Mouse (Mus musculus): ENCODE results near the gene Irx5. TPM values are rescaled to one million over a fixed set of nuclear protein-coding genes. Genes with fewer than 3 reads are reported as not detected.

Gene Irx5
- polyA plus RNA-seq (2012; rRNA removed): 4.5 and 4.7 TPM in 2 replicates

DNA sequence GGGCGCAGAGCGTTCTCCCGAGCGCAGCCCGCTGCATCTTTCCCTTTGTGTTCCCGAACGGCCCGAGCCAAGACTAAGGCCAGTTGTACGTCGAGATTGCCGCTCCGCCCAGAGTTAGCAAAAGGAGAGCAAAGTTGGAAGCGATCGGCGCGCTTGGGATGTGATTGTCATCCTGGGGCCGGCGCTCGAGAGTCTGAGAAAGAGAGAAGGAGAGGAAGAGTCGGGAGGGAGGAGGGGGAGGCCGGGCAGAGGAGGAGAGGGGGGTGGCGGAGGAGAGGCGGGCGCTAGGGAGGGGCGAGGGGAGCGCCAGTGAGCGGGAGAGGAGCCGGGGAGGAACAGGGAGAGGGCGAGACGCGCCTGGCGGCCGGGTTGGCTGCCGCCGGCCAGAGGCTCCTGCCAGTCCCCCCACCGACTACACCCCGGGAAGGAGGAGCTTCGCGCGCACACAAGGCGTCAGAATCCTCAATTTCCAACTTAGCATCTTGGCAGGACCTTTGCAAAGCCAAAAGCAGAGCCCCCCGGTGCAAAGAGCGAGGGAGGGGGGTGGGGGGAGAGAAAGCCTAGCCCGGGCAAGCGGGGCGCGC, at the start of gene Irx5:
Gene Irx5 (plus strand): TSS at position 228 of the 584 bp plus-strand sequence.
- Histone ChIP-seq H3K27me3 (ENCODE audit: control insufficient read depth, insufficient read depth, low read length) (peaks cover 11% of the 10 kb centered on the region; the same call in 1 of the 2 replicates), H3K4me3 (replicated peaks; ENCODE audit: insufficient read depth, low read depth, low read length) (peak within 1 kb of the TSS; percentile 77), H3K27ac (ENCODE audit: insufficient read depth, low read length) (peak within 1 kb of the TSS; percentile 23; the same call in 1 of the 2 replicates), H3K4me1 (ENCODE audit: control insufficient read depth, insufficient read depth, low read length) (peaks cover 6% of the 10 kb centered on the region; the same call in 1 of the 2 replicates)
- WGBS: under 1% methylated on average over 45 of the region's 47 CpGs
- TF ChIP-seq POLR2A (IDR thresholded peaks at IDR 0.05; ENCODE audit: borderline replicate concordance, insufficient read depth, low read length): no peak
- TF ChIP-seq CTCF (IDR thresholded peaks at IDR 0.05; ENCODE audit: borderline replicate concordance, insufficient read depth, low read depth, low read length): no peak
- DNase-seq: peak; percentile 51 to 60

DNA sequence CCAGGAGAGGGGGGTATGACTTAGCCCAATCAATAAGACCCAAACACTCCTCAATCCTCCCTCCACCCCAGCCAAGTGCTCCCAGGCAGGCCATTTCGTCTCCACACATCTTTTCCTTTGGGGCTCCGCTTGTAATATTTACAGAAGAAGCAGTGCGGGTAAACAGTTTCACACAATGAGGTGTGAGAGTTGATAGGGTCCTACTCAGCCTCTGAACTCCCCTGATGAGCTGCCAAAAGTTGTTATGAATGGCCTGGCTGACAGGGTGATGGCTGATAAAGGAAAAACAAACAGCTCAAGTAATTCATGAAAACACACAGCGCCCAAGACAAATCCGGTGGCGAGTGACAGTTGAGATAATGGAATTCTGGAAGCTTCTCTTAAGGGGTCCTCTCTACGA, 45.2 kb upstream of the Irx5 start:
- no peaks in the 10 kb centered on the region for H3K4me1 ChIP-seq (ENCODE audit: control insufficient read depth, insufficient read depth, low read length)
- no peak overlapping the region for H3K27ac ChIP-seq (ENCODE audit: insufficient read depth, low read length)
- 45% methylated on average over 7 of the region's 7 CpGs for WGBS
- TF ChIP-seq POLR2A (IDR thresholded peaks at IDR 0.05; ENCODE audit: borderline replicate concordance, insufficient read depth, low read length) (no peak), CTCF (IDR thresholded peaks at IDR 0.05; ENCODE audit: borderline replicate concordance, insufficient read depth, low read depth, low read length) (no peak)
- DNase-seq: no peak
- H3K27me3 ChIP-seq (ENCODE audit: control insufficient read depth, insufficient read depth, low read length): no peaks in the 10 kb centered on the region
- no peak overlapping the region for H3K4me3 ChIP-seq (replicated peaks; ENCODE audit: insufficient read depth, low read depth, low read length)

DNA sequence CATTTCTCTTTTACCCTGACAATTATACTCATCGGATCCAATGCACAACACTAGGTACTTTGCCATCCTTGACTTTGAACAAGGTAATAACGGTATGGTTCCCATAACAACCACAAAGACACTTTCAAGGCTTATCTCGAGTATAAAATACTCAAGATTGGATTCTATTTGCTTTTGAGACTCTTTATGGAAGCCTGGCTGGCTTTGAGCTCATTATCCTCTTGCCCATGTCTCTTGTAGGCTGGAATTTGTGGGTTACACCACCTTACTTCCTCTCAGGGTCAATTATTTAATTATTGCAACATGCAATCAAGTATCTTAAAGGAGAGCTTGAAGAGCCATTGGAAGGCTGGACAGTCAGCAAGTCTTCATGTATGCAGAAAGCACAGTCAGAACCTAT, 43.7 kb upstream of the Irx5 start:
- TF ChIP-seq CTCF (IDR thresholded peaks at IDR 0.05; ENCODE audit: borderline replicate concordance, insufficient read depth, low read depth, low read length) (no peak), POLR2A (IDR thresholded peaks at IDR 0.05; ENCODE audit: borderline replicate concordance, insufficient read depth, low read length) (no peak)
- no peak overlapping the region for H3K27ac ChIP-seq (ENCODE audit: insufficient read depth, low read length)
- DNase-seq: no peak
- H3K27me3 ChIP-seq (ENCODE audit: control insufficient read depth, insufficient read depth, low read length): no peaks in the 10 kb centered on the region
- 87% methylated on average over 3 of the region's 3 CpGs for WGBS
- no peaks in the 10 kb centered on the region for H3K4me1 ChIP-seq (ENCODE audit: control insufficient read depth, insufficient read depth, low read length)
- H3K4me3 ChIP-seq (replicated peaks; ENCODE audit: insufficient read depth, low read depth, low read length): no peak overlapping the region

DNA sequence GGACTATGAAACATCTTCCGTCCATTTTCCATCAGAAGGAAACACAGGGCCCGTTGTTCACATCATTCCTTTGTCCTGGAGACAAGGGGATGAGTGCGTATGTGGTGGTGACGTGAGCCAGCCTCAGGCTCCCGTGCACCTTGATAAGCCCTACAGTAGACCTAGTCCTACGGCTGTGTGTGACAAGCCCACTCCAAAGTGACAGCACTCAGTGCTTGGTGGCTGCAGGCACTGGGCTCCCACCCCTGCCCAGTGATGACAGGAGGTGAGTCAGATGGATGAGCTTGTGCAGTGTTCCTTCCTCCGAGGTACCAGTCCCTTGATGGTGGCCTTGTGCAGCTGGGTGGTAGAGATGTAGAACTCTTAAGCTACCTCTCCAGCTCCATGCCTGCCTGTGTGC, 33.7 kb upstream of the Irx5 start:
- no peak for DNase-seq
- Histone ChIP-seq H3K27ac (ENCODE audit: insufficient read depth, low read length) (no peak overlapping the region), H3K27me3 (ENCODE audit: control insufficient read depth, insufficient read depth, low read length) (no peaks in the 10 kb centered on the region), H3K4me1 (ENCODE audit: control insufficient read depth, insufficient read depth, low read length) (no peaks in the 10 kb centered on the region), H3K4me3 (replicated peaks; ENCODE audit: insufficient read depth, low read depth, low read length) (no peak overlapping the region)
- WGBS: 92% methylated on average over 7 of the region's 7 CpGs
- no peak for TF ChIP-seq CTCF (IDR thresholded peaks at IDR 0.05; ENCODE audit: borderline replicate concordance, insufficient read depth, low read depth, low read length)
- no peak for TF ChIP-seq POLR2A (IDR thresholded peaks at IDR 0.05; ENCODE audit: borderline replicate concordance, insufficient read depth, low read length)

DNA sequence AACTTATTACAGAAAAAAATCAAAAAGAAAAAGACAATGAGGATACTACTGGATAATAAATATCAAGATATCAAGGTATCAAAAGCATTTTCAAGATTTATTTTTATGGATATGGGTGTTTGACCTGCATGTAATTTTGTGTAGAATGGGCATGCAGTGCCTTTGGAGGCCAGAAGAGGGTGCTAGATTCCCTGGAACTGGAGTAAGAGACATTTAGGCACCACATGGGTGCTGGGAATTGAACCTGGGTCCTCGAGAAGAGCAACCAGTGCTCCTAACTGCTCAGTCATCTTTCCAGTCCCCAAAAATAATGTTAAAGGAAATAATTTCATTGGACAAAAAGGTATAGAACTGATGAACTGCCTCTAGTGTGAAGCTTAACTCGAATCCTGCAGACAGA, 30.2 kb upstream of the Irx5 start:
- WGBS: 97% methylated on average over 2 of the region's 2 CpGs
- TF ChIP-seq CTCF (IDR thresholded peaks at IDR 0.05; ENCODE audit: borderline replicate concordance, insufficient read depth, low read depth, low read length) (no peak), POLR2A (IDR thresholded peaks at IDR 0.05; ENCODE audit: borderline replicate concordance, insufficient read depth, low read length) (no peak)

DNA sequence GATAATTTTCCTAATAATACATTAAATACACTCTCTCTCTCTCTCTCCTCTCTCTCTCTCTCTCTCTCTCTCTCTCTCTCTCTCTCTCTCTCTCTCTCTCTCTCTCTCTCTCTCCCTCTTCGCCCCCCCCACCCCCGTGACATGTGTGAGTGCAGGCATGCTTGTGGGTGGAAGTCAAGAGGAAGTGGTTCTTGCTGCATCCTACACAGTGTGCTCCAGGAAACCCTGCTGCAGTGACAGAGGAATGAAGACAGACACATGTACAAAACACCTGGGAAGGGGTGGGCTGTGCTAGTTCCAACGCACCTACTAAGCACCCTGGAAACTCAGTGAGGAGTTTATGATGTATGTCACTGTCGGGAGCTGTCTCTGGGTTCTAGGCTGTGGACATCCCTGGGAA, 28.2 kb upstream of the Irx5 start:
- TF ChIP-seq CTCF (IDR thresholded peaks at IDR 0.05; ENCODE audit: borderline replicate concordance, insufficient read depth, low read depth, low read length) (no peak), POLR2A (IDR thresholded peaks at IDR 0.05; ENCODE audit: borderline replicate concordance, insufficient read depth, low read length) (no peak)
- Histone ChIP-seq H3K4me3 (replicated peaks; ENCODE audit: insufficient read depth, low read depth, low read length) (no peak overlapping the region), H3K27ac (ENCODE audit: insufficient read depth, low read length) (no peak overlapping the region), H3K4me1 (ENCODE audit: control insufficient read depth, insufficient read depth, low read length) (no peaks in the 10 kb centered on the region), H3K27me3 (ENCODE audit: control insufficient read depth, insufficient read depth, low read length) (no peaks in the 10 kb centered on the region)
- 68% methylated on average over 4 of the region's 4 CpGs for WGBS
- DNase-seq: no peak

More for the DNA sequence above, 30.2 kb upstream of the Irx5 start:
- no peaks in the 10 kb centered on the region for H3K27me3 ChIP-seq (ENCODE audit: control insufficient read depth, insufficient read depth, low read length)
- H3K4me1 ChIP-seq (ENCODE audit: control insufficient read depth, insufficient read depth, low read length): no peaks in the 10 kb centered on the region
- DNase-seq: no peak
- no peak overlapping the region for H3K4me3 ChIP-seq (replicated peaks; ENCODE audit: insufficient read depth, low read depth, low read length)
- H3K27ac ChIP-seq (ENCODE audit: insufficient read depth, low read length): no peak overlapping the region

DNA sequence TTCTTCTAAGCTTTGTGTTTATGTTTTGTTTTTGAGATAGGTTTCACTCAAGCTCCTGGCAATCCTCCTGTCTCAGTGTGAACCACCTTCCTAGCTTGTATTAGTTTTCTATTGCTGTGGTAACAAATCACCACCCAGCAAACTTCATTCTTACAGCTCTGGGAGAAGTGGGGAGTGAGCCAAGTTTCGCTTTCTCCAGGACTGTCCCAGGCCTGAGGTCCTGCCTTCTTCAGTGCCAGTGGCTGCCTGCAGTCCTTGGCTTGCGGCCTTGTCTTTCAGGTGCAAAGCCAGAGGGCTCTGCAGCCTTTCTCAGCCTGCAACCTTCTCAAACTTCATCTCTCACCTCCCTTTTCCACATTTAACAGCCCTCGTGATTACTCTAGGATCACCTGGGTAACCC, 25.6 kb upstream of the Irx5 start:
- Histone ChIP-seq H3K4me3 (replicated peaks; ENCODE audit: insufficient read depth, low read depth, low read length) (no peak overlapping the region), H3K4me1 (ENCODE audit: control insufficient read depth, insufficient read depth, low read length) (no peaks in the 10 kb centered on the region), H3K27me3 (ENCODE audit: control insufficient read depth, insufficient read depth, low read length) (no peaks in the 10 kb centered on the region), H3K27ac (ENCODE audit: insufficient read depth, low read length) (no peak overlapping the region)
- WGBS: 56% methylated on average over 3 of the region's 3 CpGs
- TF ChIP-seq CTCF (IDR thresholded peaks at IDR 0.05; ENCODE audit: borderline replicate concordance, insufficient read depth, low read depth, low read length) (no peak), POLR2A (IDR thresholded peaks at IDR 0.05; ENCODE audit: borderline replicate concordance, insufficient read depth, low read length) (no peak)
- DNase-seq: no peak

DNA sequence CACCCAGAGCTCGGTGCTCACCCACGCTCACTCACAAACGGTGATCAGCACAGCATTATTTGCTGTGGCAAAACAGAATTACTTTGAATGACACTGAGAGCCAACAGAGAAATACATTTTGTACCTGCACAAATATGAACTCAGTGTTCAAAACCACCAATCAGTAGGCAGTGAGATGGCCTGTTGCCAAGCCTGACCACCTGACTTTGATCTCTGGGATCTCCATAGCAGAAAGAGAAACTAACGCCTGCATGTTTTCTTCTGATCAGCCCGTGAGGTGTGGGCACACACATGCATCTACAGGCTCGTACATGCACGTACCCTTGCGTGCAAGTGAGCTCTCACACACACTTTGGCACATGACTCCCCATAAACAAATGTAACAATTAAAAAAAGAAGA, 24.0 kb upstream of the Irx5 start:
- no peak for TF ChIP-seq POLR2A (IDR thresholded peaks at IDR 0.05; ENCODE audit: borderline replicate concordance, insufficient read depth, low read length)
- WGBS: 95% methylated on average over 8 of the region's 8 CpGs
- no peak overlapping the region for H3K27ac ChIP-seq (ENCODE audit: insufficient read depth, low read length)
- no peaks in the 10 kb centered on the region for H3K27me3 ChIP-seq (ENCODE audit: control insufficient read depth, insufficient read depth, low read length)
- DNase-seq: no peak
- no peaks in the 10 kb centered on the region for H3K4me1 ChIP-seq (ENCODE audit: control insufficient read depth, insufficient read depth, low read length)
- H3K4me3 ChIP-seq (replicated peaks; ENCODE audit: insufficient read depth, low read depth, low read length): no peak overlapping the region

All from cerebellum, adult 2 months (tissue).